Mouse (Mus musculus) heart, adult 2 months (tissue): ENCODE measurements around the gene Olfr91.

ENCODE experiments used
- CTCF ChIP-seq: fragments of 200-600 bp; IDR thresholded peaks from 2 replicates; pipeline ENCODE4 v1.8.1; 2022; ENCODE audit warnings: antibody characterized with exemption, mild to moderate bottlenecking, moderate library complexity
- EP300 ChIP-seq: fragments of 200-500 bp; IDR thresholded peaks from 2 replicates; pipeline ENCODE4 v1.6.1; 2011; ENCODE audit warnings: low read depth, low read length, control low read depth; ENCODE audit not compliant: insufficient read depth
- POLR2A ChIP-seq: fragments of 200-500 bp; IDR thresholded peaks from 2 replicates; pipeline ENCODE4 v1.6.1; 2011; ENCODE audit warnings: mild to moderate bottlenecking, low read depth, low read length, control low read depth; ENCODE audit not compliant: insufficient read depth

- TF ChIP-seq CTCF (no peak), POLR2A (no peak), EP300 (no peak)
These were observed 18.0 kb downstream of the Olfr91 start for GRCm38 (mm10) chr17:37080119-37080518.
